Mouse (Mus musculus) left cerebral cortex, postnatal 14 days (tissue): ENCODE data around the gene Dnajc12. TPM values are rescaled to one million over a fixed set of nuclear protein-coding genes. Genes with fewer than 3 reads are reported as not detected.

Experiments
- total RNA-seq, 2 experiments: library from RNA; stranded (reverse); gene quantifications; 2 replicates each; pipeline ENCODE4 v1.2.3; 2021

The Dnajc12 gene
- total RNA-seq, 2 experiments from 2014 or later = 13.0 to 14.0 TPM

Other genes starting within 250 kb of the Dnajc12 start
- 1 to 10 TPM; 4.9 to 5.0 TPM for gene Mypn, start 178.5 kb upstream of the Dnajc12 start, total RNA-seq
- 10 to 100 TPM; 38.6 to 41.8 TPM for gene Herc4, start 138.6 kb upstream of the Dnajc12 start, total RNA-seq
- 10 to 100 TPM; 11.4 to 13.4 TPM for gene Sirt1, start 739 bp upstream of the Dnajc12 start, total RNA-seq
- gene Gm7075, start 39.3 kb downstream of the Dnajc12 start, total RNA-seq = not detected
- 1 to 10 TPM; 1.0 to 2.0 TPM for gene Ctnna3, start 47.7 kb downstream of the Dnajc12 start, total RNA-seq